ENCODE assay signal across 12 mouse cellular contexts in the genomic region with DNA sequence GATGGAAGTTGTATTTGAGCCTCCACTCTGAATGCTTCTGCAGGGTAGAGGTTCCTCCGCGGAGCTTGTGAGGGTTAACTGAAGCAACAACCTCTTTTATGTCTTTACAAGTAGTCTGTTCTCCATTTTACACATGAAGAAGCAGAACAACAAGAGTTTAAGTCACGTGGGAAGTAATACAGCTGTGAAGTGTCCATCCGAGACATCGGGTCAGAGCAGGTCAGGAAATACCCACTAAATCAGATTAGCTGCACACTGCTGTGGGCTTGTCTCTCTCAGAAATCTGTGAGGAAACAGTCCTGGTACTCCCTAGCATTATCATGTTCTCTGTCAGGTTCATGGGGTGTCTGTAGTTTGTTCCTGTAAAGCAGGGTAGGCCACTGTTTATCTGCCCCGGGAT.
DNase-seq lines count a peak whose midpoint lies in the region; ATAC-seq and TF ChIP-seq lines count a peak whose summit lies in the region.
"Had no signal": no experiment of that assay in that cellular context is flagged by ENCODE, and none has a peak within 500 bp of the region (broad histone marks: within the 10 kb centered on the region; RNA-seq: fewer than 3 reads in every experiment).

No protein-coding gene starts in this region.

- ATAC-seq in hindbrain, embryonic 12.5 days (ENCODE audit: low FRiP score), result no peak
- ATAC-seq: intestine, embryonic 15.5 days had no signal

- no peaks in the 10 kb centered on the region for H3K27me3 ChIP-seq in splenic B cell, adult 2 months (ENCODE audit: control insufficient read depth, insufficient read depth, low read length, poor library complexity, severe bottlenecking)
- 0 out of 2 replicates have a peak, but pooled peaks cover 3% of the 10 kb centered on the region for H3K27me3 ChIP-seq in hindbrain, embryonic 12.5 days
- H3K27me3 ChIP-seq: embryonic facial prominence, embryonic 15.5 days; intestine, embryonic 15.5 days had no signal

- TF ChIP-seq POLR2A in lung, adult 2 months (IDR thresholded peaks at IDR 0.05; ENCODE audit: borderline replicate concordance, extremely low read depth, low read depth, low read length), result no peak

- TF ChIP-seq CTCF in lung, adult 2 months (IDR thresholded peaks at IDR 0.05; ENCODE audit: insufficient read depth, low read length), result no peak

- no peak overlapping the region for H3K27ac ChIP-seq in hindbrain, embryonic 12.5 days
- H3K27ac ChIP-seq: embryonic facial prominence, embryonic 15.5 days; intestine, embryonic 15.5 days; liver, embryonic 14.5 days had no signal

- DNase-seq in lung, postnatal 36 days, result peak; percentile 51
- DNase-seq in lung, adult 2 months, result no peak
- DNase-seq in embryo, embryonic 9.5 days (ENCODE audit: extremely low spot score), result peak; percentile 8
- peak; percentile 84 for DNase-seq in kidney, postnatal 14 days
- peak; percentile 88 for DNase-seq in splenic B cell, adult 2 months (ENCODE audit: low read depth, low spot score)
- no peak for DNase-seq in layer of hippocampus, postnatal 10 days (ENCODE audit: low spot score in 2 of 2)
- DNase-seq: cerebellum, adult 11-12 months; thymus, postnatal 36 days had no signal

- no peak overlapping the region for H3K9ac ChIP-seq in hindbrain, embryonic 12.5 days
- H3K9ac ChIP-seq: embryonic facial prominence, embryonic 15.5 days; intestine, embryonic 15.5 days; liver, embryonic 14.5 days had no signal

- WGBS in lung, adult 2 months, result 39% methylated on average over 6 of the region's 6 CpGs
- WGBS in hindbrain, embryonic 12.5 days, result 53% methylated on average over 6 of the region's 6 CpGs

- peaks cover 13% of the 10 kb centered on the region for H3K4me1 ChIP-seq in lung, adult 2 months (ENCODE audit: control insufficient read depth, insufficient read depth, low read length)
- H3K4me1 ChIP-seq in hindbrain, embryonic 12.5 days, result no peaks in the 10 kb centered on the region
- H3K4me1 ChIP-seq: embryonic facial prominence, embryonic 15.5 days had no signal

- no peak overlapping the region for H3K4me2 ChIP-seq in hindbrain, embryonic 12.5 days (replicated peaks)
- H3K4me2 ChIP-seq: embryonic facial prominence, embryonic 15.5 days; intestine, embryonic 15.5 days had no signal

- H3K36me3 ChIP-seq in splenic B cell, adult 2 months (ENCODE audit: control insufficient read depth, insufficient read depth, low read length, poor library complexity, severe bottlenecking), result no peaks in the 10 kb centered on the region
- H3K36me3 ChIP-seq in hindbrain, embryonic 12.5 days, result no peaks in the 10 kb centered on the region
- H3K36me3 ChIP-seq: embryonic facial prominence, embryonic 15.5 days; intestine, embryonic 15.5 days had no signal

- H3K9me3 ChIP-seq in hindbrain, embryonic 12.5 days (replicated peaks), result no peaks in the 10 kb centered on the region
- H3K9me3 ChIP-seq: embryonic facial prominence, embryonic 15.5 days; intestine, embryonic 15.5 days had no signal

- H3K4me3 ChIP-seq in lung, adult 2 months (replicated peaks; ENCODE audit: extremely low read depth, low read depth, low read length), result no peak overlapping the region
- no peak overlapping the region for H3K4me3 ChIP-seq in hindbrain, embryonic 12.5 days
- H3K4me3 ChIP-seq: embryonic facial prominence, embryonic 15.5 days; intestine, embryonic 15.5 days had no signal

Comparison
In these comparisons a context has a peak if more than half of its experiments do, and no peak if none do; other contexts are left out.
1. DNase-seq: peak in lung, postnatal 36 days (single experiment), embryo, embryonic 9.5 days (single experiment), kidney, postnatal 14 days (single experiment) and splenic B cell, adult 2 months (single experiment); none in lung, adult 2 months (single experiment) and layer of hippocampus, postnatal 10 days (0 of 2).